Mouse (Mus musculus): ENCODE results near the gene Olfr552. TPM values are rescaled to one million over a fixed set of nuclear protein-coding genes. Genes with fewer than 3 reads are reported as not detected.

Olfr552 gene
- not detected for polyA plus RNA-seq (2017; shearing (Covaris generic))

GRCm38 (mm10) chr7:102597378-102598031 lies at the start of gene Olfr552:
Olfr552 (plus strand) TSS chr7:102597770.

GRCm38 (mm10) chr7:102549570-102549969 lies 48.0 kb upstream of the Olfr552 start, which contains the start of gene Olfr549:
Olfr549 (plus strand) TSS chr7:102549870.

GRCm38 (mm10) chr7:102564999-102565997 lies 32.3 kb upstream of the Olfr552 start, which contains the start of gene Trim21:
Trim21 (minus strand) TSS chr7:102565486.

GRCm38 (mm10) chr7:102571142-102571541 lies 26.4 kb upstream of the Olfr552 start, which contains the start of gene Olfr550:
Olfr550 (plus strand) TSS chr7:102571442.

GRCm38 (mm10) chr7:102591786-102592185 lies 5.8 kb upstream of the Olfr552 start, which contains the start of gene Olfr551:
Olfr551 (minus strand) TSS chr7:102591886.

GRCm38 (mm10) chr7:102618118-102618517 lies 20.5 kb downstream of the Olfr552 start, which contains the start of gene Olfr553:
Olfr553 (minus strand) TSS chr7:102618218.

GRCm38 (mm10) chr7:102638132-102638531 lies 40.6 kb downstream of the Olfr552 start, which contains the start of gene Olfr554:
Olfr554 (plus strand) TSS chr7:102638432.

Other genes with a start within 250 kb of the Olfr552 start
- 50.3 TPM for gene Rrm1, start 156.1 kb upstream of the Olfr552 start, polyA plus RNA-seq (2017; shearing (Covaris generic))
- not detected for gene Olfr543, start 116.1 kb upstream of the Olfr552 start, polyA plus RNA-seq (2017; shearing (Covaris generic))
- gene Olfr544, start 109.5 kb upstream of the Olfr552 start, polyA plus RNA-seq (2017; shearing (Covaris generic)) = 0.15 TPM
- gene Olfr545, start 98.2 kb upstream of the Olfr552 start, polyA plus RNA-seq (2017; shearing (Covaris generic)) = not detected
- not detected for gene Olfr547, start 63.0 kb upstream of the Olfr552 start, polyA plus RNA-seq (2017; shearing (Covaris generic))
- gene Olfr548-ps1, start 56.9 kb upstream of the Olfr552 start, polyA plus RNA-seq (2017; shearing (Covaris generic)) = not detected
- not detected for gene Olfr549, start 47.9 kb upstream of the Olfr552 start, polyA plus RNA-seq (2017; shearing (Covaris generic))
- gene Trim21, start 32.3 kb upstream of the Olfr552 start, polyA plus RNA-seq (2017; shearing (Covaris generic)) = 20.7 TPM
- gene Olfr550, start 26.3 kb upstream of the Olfr552 start, polyA plus RNA-seq (2017; shearing (Covaris generic)) = not detected
- gene Olfr551, start 5.9 kb upstream of the Olfr552 start, polyA plus RNA-seq (2017; shearing (Covaris generic)) = 0.06 TPM
- gene Olfr553, start 20.4 kb downstream of the Olfr552 start, polyA plus RNA-seq (2017; shearing (Covaris generic)) = not detected
- 0.52 TPM for gene Olfr554, start 40.7 kb downstream of the Olfr552 start, polyA plus RNA-seq (2017; shearing (Covaris generic))
- not detected for gene Olfr555, start 61.1 kb downstream of the Olfr552 start, polyA plus RNA-seq (2017; shearing (Covaris generic))
- gene Olfr556, start 67.1 kb downstream of the Olfr552 start, polyA plus RNA-seq (2017; shearing (Covaris generic)) = not detected
- 7.1 TPM for gene Trim68, start 89.6 kb downstream of the Olfr552 start, polyA plus RNA-seq (2017; shearing (Covaris generic))
- not detected for gene Olfr557, start 98.1 kb downstream of the Olfr552 start, polyA plus RNA-seq (2017; shearing (Covaris generic))
- not detected for gene Olfr558, start 104.4 kb downstream of the Olfr552 start, polyA plus RNA-seq (2017; shearing (Covaris generic))
- not detected for gene Olfr33, start 121.3 kb downstream of the Olfr552 start, polyA plus RNA-seq (2017; shearing (Covaris generic))
- gene Olfr559, start 129.7 kb downstream of the Olfr552 start, polyA plus RNA-seq (2017; shearing (Covaris generic)) = not detected
- not detected for gene Olfr560, start 161.6 kb downstream of the Olfr552 start, polyA plus RNA-seq (2017; shearing (Covaris generic))
- gene Olfr78, start 161.7 kb downstream of the Olfr552 start, polyA plus RNA-seq (2017; shearing (Covaris generic)) = not detected
- gene Olfr561, start 173.5 kb downstream of the Olfr552 start, polyA plus RNA-seq (2017; shearing (Covaris generic)) = not detected
- not detected for gene Olfr564, start 205.7 kb downstream of the Olfr552 start, polyA plus RNA-seq (2017; shearing (Covaris generic))

Measured in effector memory CD4-positive, alpha-beta T cell, adult 5 months (primary cell).